Mouse (Mus musculus) olfactory bulb, adult 2 months (tissue): ENCODE measurements around the gene Tspo2.

Experiments used
- CTCF ChIP-seq: fragments of 200-500 bp; IDR thresholded peaks from 2 replicates; pipeline ENCODE4 v1.5.1; 2012; ENCODE audit warnings: low read depth, mild to moderate bottlenecking, low read length, moderate library complexity; ENCODE audit not compliant: insufficient read depth
- POLR2A ChIP-seq: fragments of 200-500 bp; IDR thresholded peaks from 2 replicates; pipeline ENCODE4 v1.6.1; 2012; ENCODE audit warnings: mild to moderate bottlenecking, low read depth, low read length, moderate library complexity; ENCODE audit not compliant: insufficient read depth

- TF ChIP-seq CTCF (no peak), POLR2A (no peak)
These were observed 40.1 kb downstream of the Tspo2 start for GRCm38 (mm10) chr17:48411241-48411640.
